19 mouse cellular contexts compared by ENCODE assay signal in the genomic region with DNA sequence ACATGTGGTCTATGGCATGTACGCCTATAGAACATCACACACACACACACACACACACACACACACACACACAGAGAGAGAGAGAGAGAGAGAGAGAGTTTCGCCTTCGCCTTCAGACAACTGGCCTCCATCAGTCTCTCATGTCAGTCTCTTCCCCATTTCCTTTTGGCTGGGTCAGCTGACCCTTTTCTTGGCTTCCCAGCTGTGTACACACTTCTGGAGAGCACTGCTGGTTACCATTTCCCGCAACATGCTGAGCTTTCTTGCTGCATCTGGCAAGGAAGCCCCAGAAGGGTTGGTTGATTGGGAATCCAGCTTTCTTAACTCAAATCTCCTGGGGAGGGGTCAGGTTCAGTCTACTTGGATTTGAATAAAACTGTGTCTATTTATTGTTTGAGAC. TPM values are rescaled to one million over a fixed set of nuclear protein-coding genes. Genes with fewer than 3 reads are reported as not detected.
DNase-seq lines count a peak whose midpoint lies in the region; ATAC-seq and TF ChIP-seq lines count a peak whose summit lies in the region.
"Had no signal": no experiment of that assay in that cellular context is flagged by ENCODE, and none has a peak within 500 bp of the region (broad histone marks: within the 10 kb centered on the region; RNA-seq: fewer than 3 reads in every experiment).

No protein-coding gene starts in this region.

- peak; percentile 20; the same call in 1 of the 2 replicates for ATAC-seq in granulocyte monocyte progenitor cell, adult 5-6 weeks (replicated peaks; ENCODE audit: poor library complexity, severe bottlenecking)
- ATAC-seq: forebrain, embryonic 15.5 days; midbrain, embryonic 13.5 days had no signal

- no peaks in the 10 kb centered on the region for H3K9me3 ChIP-seq in MEL (replicated peaks; ENCODE audit: insufficient read depth, low read length)
- H3K9me3 ChIP-seq: forebrain, embryonic 15.5 days; hindbrain, embryonic 12.5 days; limb, embryonic 10.5 days; liver, embryonic 13.5 days; midbrain, embryonic 13.5 days had no signal

- TF ChIP-seq POLR2A in MEL (IDR thresholded peaks at IDR 0.05; ENCODE audit: control insufficient read depth in 1 of 2, insufficient read depth in 1 of 2, low read depth in 1 of 2, low read length in 2 of 2, poor library complexity in 1 of 2) = no peak
- no peak for TF ChIP-seq POLR2A in cerebellum, adult 2 months (IDR thresholded peaks at IDR 0.05; ENCODE audit: borderline replicate concordance, insufficient read depth, low read length)
- no peak for TF ChIP-seq POLR2A in thymus, adult 2 months (IDR thresholded peaks at IDR 0.05; ENCODE audit: control insufficient read depth, extremely low read depth, insufficient read depth, low read length, poor library complexity)

- no peak overlapping the region for H3K27ac ChIP-seq in MEL (ENCODE audit: control insufficient read depth, low read depth, low read length)
- H3K27ac ChIP-seq in cerebellum, adult 2 months (ENCODE audit: insufficient read depth, low read length) = no peak overlapping the region
- no peak overlapping the region for H3K27ac ChIP-seq in thymus, adult 2 months (ENCODE audit: control insufficient read depth, insufficient read depth, low read length)
- H3K27ac ChIP-seq: forebrain, embryonic 15.5 days; gastrocnemius, adult 2 months; hindbrain, embryonic 12.5 days; left cerebral cortex, adult 2 months; limb, embryonic 10.5 days; liver, embryonic 13.5 days; midbrain, embryonic 13.5 days; stomach, postnatal 0 days had no signal

- H3K36me3 ChIP-seq in MEL (ENCODE audit: control insufficient read depth in 1 of 2, insufficient read depth in 2 of 2, low read length in 2 of 2) = peaks cover 0 to 5% of the 10 kb centered on the region in 2 experiments; a peak in 2 of 4 replicates
- H3K36me3 ChIP-seq in thymus, adult 2 months (ENCODE audit: control insufficient read depth, insufficient read depth, low read length) = no peaks in the 10 kb centered on the region
- H3K36me3 ChIP-seq: forebrain, embryonic 15.5 days; hindbrain, embryonic 12.5 days; limb, embryonic 10.5 days; liver, embryonic 13.5 days; midbrain, embryonic 13.5 days had no signal

- no peaks in the 10 kb centered on the region for H3K79me2 ChIP-seq in MEL (ENCODE audit: control insufficient read depth, insufficient read depth, low read length, poor library complexity)

- H3K4me1 ChIP-seq in MEL (ENCODE audit: control insufficient read depth in 1 of 2, insufficient read depth in 2 of 2, low read length in 2 of 2) = peaks cover 6 to 20% of the 10 kb centered on the region in 2 experiments
- no peaks in the 10 kb centered on the region for H3K4me1 ChIP-seq in cerebellum, adult 2 months (ENCODE audit: control insufficient read depth, insufficient read depth, low read length)
- H3K4me1 ChIP-seq in thymus, adult 2 months (replicated peaks; ENCODE audit: control insufficient read depth, insufficient read depth, low read length) = peaks cover 6% of the 10 kb centered on the region
- H3K4me1 ChIP-seq: forebrain, embryonic 15.5 days; hindbrain, embryonic 12.5 days; midbrain, embryonic 13.5 days had no signal

- DNase-seq in kidney, postnatal 4 days = peak; percentile 33 to 54
- DNase-seq in kidney, adult 18-20 months = no peak
- DNase-seq in A20 (ENCODE audit: low read depth, low spot score) (peak; percentile 90), MEL (ENCODE audit: low read depth, low spot score) (no peak)
- DNase-seq in cerebellum, adult 2 months = no peak
- DNase-seq in thymus, adult 2 months = no peak
- DNase-seq: adrenal gland, postnatal 10 days; cerebellum, adult 9-10 months; gastrocnemius, adult 2 months; liver, embryonic 13.5 days; thymus, postnatal 14 days had no signal

- H3K4me3 ChIP-seq in MEL (ENCODE audit: control insufficient read depth in 1 of 2, insufficient read depth in 1 of 2, low read depth in 2 of 2, low read length in 2 of 2) = no peak overlapping the region
- H3K4me3 ChIP-seq in cerebellum, adult 2 months (replicated peaks; ENCODE audit: insufficient read depth, low read depth, low read length) = no peak overlapping the region
- H3K4me3 ChIP-seq in thymus, adult 2 months (ENCODE audit: control insufficient read depth, insufficient read depth, low read length) = no peak overlapping the region
- H3K4me3 ChIP-seq: forebrain, embryonic 15.5 days; gastrocnemius, adult 2 months; hindbrain, embryonic 12.5 days; left cerebral cortex, adult 2 months; limb, embryonic 10.5 days; liver, embryonic 13.5 days; midbrain, embryonic 13.5 days; myocyte had no signal

- TF ChIP-seq RAD21 in MEL (IDR thresholded peaks at IDR 0.05; ENCODE audit: low read depth, low read length) = no peak

- no peak for TF ChIP-seq EP300 in MEL (IDR thresholded peaks at IDR 0.05; ENCODE audit: low read depth in 1 of 2, low read length in 2 of 2)

- H3K27me3 ChIP-seq in MEL (ENCODE audit: control insufficient read depth in 1 of 2, insufficient read depth in 2 of 2, low read length in 2 of 2) = no peaks in the 10 kb centered on the region
- H3K27me3 ChIP-seq in cerebellum, adult 2 months (ENCODE audit: control insufficient read depth, insufficient read depth, low read length) = no peaks in the 10 kb centered on the region
- H3K27me3 ChIP-seq in thymus, adult 2 months (ENCODE audit: control insufficient read depth, insufficient read depth, low read length) = no peaks in the 10 kb centered on the region
- H3K27me3 ChIP-seq: forebrain, embryonic 15.5 days; hindbrain, embryonic 12.5 days; liver, embryonic 13.5 days; midbrain, embryonic 13.5 days had no signal

- TF ChIP-seq CTCF in MEL (IDR thresholded peaks at IDR 0.05 in 2 of 3, conservative IDR thresholded peaks at IDR 0.05 in 1 of 3; ENCODE audit: control insufficient read depth in 1 of 3, insufficient read depth in 1 of 3, low read depth in 2 of 3, low read length in 3 of 3, poor library complexity in 1 of 3, severe bottlenecking in 1 of 3) = no peak
- TF ChIP-seq CTCF in cerebellum, adult 2 months (IDR thresholded peaks at IDR 0.05; ENCODE audit: borderline replicate concordance, insufficient read depth, low read depth, low read length) = no peak
- no peak for TF ChIP-seq CTCF in thymus, adult 2 months (IDR thresholded peaks at IDR 0.05; ENCODE audit: borderline replicate concordance, control insufficient read depth, extremely low read depth, insufficient read depth, low read length, poor library complexity)

- 89% methylated on average over 4 of the region's 4 CpGs for WGBS in cerebellum, adult 2 months
- WGBS in thymus, adult 2 months = 68% methylated on average over 3 of the region's 4 CpGs

- no peak overlapping the region for H3K9ac ChIP-seq in MEL (ENCODE audit: control insufficient read depth, low read depth, low read length, poor library complexity, severe bottlenecking)
- H3K9ac ChIP-seq: forebrain, embryonic 15.5 days; hindbrain, embryonic 12.5 days; liver, embryonic 13.5 days; midbrain, embryonic 13.5 days had no signal

TF ChIP-seq in MEL, 35 proteins besides CTCF, POLR2A, EP300 and RAD21:
- TF ChIP-seq MAFK (IDR thresholded peaks at IDR 0.05; ENCODE audit: borderline replicate concordance, low read depth, low read length) = no peak
- TF ChIP-seq TAL1 (IDR thresholded peaks at IDR 0.05; ENCODE audit: low read length) = no peak
- no peak for TF ChIP-seq USF2 (IDR thresholded peaks at IDR 0.05; ENCODE audit: borderline replicate concordance in 1 of 2, insufficient read depth in 1 of 2, low read depth in 1 of 2, low read length in 2 of 2)
- TF ChIP-seq GATA1 (IDR thresholded peaks at IDR 0.05; ENCODE audit: low read depth, low read length) = no peak
- TF ChIP-seq ETS1 (IDR thresholded peaks at IDR 0.05; ENCODE audit: low read depth, low read length) = 0 out of 2 replicates have a peak, but pooled peaks have one; percentile 12
- no peak for TF ChIP-seq RCOR1 (IDR thresholded peaks at IDR 0.05; ENCODE audit: low read depth, low read length)
- no peak for TF ChIP-seq NELFE (IDR thresholded peaks at IDR 0.05; ENCODE audit: low read depth, low read length)
- TF ChIP-seq USF1 (IDR thresholded peaks at IDR 0.05; ENCODE audit: low read depth, low read length) = peak; percentile 75
- no peak for TF ChIP-seq BHLHE40 (IDR thresholded peaks at IDR 0.05; ENCODE audit: borderline replicate concordance, low read depth, low read length)

RNA-seq across cellular contexts. Expression of gene Slc25a19, which starts 6.0 kb away (rescaled TPM):
- total RNA-seq in MEL (2012; rRNA removed) = 30.0 and 35.3 TPM in 2 replicates
- polyA plus RNA-seq in MEL (2012; ENCODE audit: insufficient read depth in 1 of 2, insufficient read length in 2 of 2, low read depth in 1 of 2, low replicate concordance in 2 of 2, missing spikeins in 1 of 2) = 10 to 100 TPM in 1 of 2 experiments, not detected in 1; 43.1 TPM
- total RNA-seq in granulocyte monocyte progenitor cell, adult 5-6 weeks (2014; fragmentation: Nextera tagmentation) = 21.9 and 26.1 TPM in 2 replicates
- total RNA-seq in granulocyte monocyte progenitor cell, adult 5-6 weeks (2017) = 12.8 and 21.6 TPM in 2 replicates
- 115 and 123 TPM in 2 replicates for polyA plus RNA-seq in cerebellum, adult 2 months (2012; rRNA removed)
- 98.5 and 98.6 TPM in 2 replicates for polyA plus RNA-seq in thymus, adult 2 months (2012; rRNA removed)

RNA-seq across cellular contexts. Expression of gene Mif4gd, which starts 21.3 kb away (rescaled TPM):
- 42.0 and 52.0 TPM in 2 replicates for total RNA-seq in MEL (2012; rRNA removed)
- polyA plus RNA-seq in MEL (2012; ENCODE audit: insufficient read depth in 1 of 2, insufficient read length in 2 of 2, low read depth in 1 of 2, low replicate concordance in 2 of 2, missing spikeins in 1 of 2) = 10 to 100 TPM in 1 of 2 experiments, not detected in 1; 62.9 TPM
- total RNA-seq in granulocyte monocyte progenitor cell, adult 5-6 weeks (2014; fragmentation: Nextera tagmentation) = 18.9 and 32.1 TPM in 2 replicates
- 17.5 and 29.5 TPM in 2 replicates for total RNA-seq in granulocyte monocyte progenitor cell, adult 5-6 weeks (2017)
- 86.9 and 97.3 TPM in 2 replicates for polyA plus RNA-seq in cerebellum, adult 2 months (2012; rRNA removed)
- 188 and 215 TPM in 2 replicates for polyA plus RNA-seq in thymus, adult 2 months (2012; rRNA removed)

RNA-seq across cellular contexts. Expression of gene Gga3, which starts 30.3 kb away (rescaled TPM):
- 24.0 and 28.6 TPM in 2 replicates for total RNA-seq in MEL (2012; rRNA removed)
- 10 to 100 TPM in 1 of 2 experiments, not detected in 1; 59.9 TPM for polyA plus RNA-seq in MEL (2012; ENCODE audit: insufficient read depth in 1 of 2, insufficient read length in 2 of 2, low read depth in 1 of 2, low replicate concordance in 2 of 2, missing spikeins in 1 of 2)
- total RNA-seq in granulocyte monocyte progenitor cell, adult 5-6 weeks (2014; fragmentation: Nextera tagmentation) = 34.1 and 43.3 TPM in 2 replicates
- total RNA-seq in granulocyte monocyte progenitor cell, adult 5-6 weeks (2017) = 28.2 and 31.8 TPM in 2 replicates
- polyA plus RNA-seq in cerebellum, adult 2 months (2012; rRNA removed) = 64.2 and 68.0 TPM in 2 replicates
- 102 and 106 TPM in 2 replicates for polyA plus RNA-seq in thymus, adult 2 months (2012; rRNA removed)

RNA-seq across cellular contexts. Expression of gene Mrps7, which starts 30.4 kb away (rescaled TPM):
- total RNA-seq in MEL (2012; rRNA removed) = 138 and 157 TPM in 2 replicates
- polyA plus RNA-seq in MEL (2012; ENCODE audit: insufficient read depth in 1 of 2, insufficient read length in 2 of 2, low read depth in 1 of 2, low replicate concordance in 2 of 2, missing spikeins in 1 of 2) = 100 to 1,000 TPM; 106 to 199 TPM
- 49.9 and 57.2 TPM in 2 replicates for total RNA-seq in granulocyte monocyte progenitor cell, adult 5-6 weeks (2014; fragmentation: Nextera tagmentation)
- 46.9 and 63.8 TPM in 2 replicates for total RNA-seq in granulocyte monocyte progenitor cell, adult 5-6 weeks (2017)
- polyA plus RNA-seq in cerebellum, adult 2 months (2012; rRNA removed) = 55.9 and 57.5 TPM in 2 replicates
- polyA plus RNA-seq in thymus, adult 2 months (2012; rRNA removed) = 24.5 and 25.0 TPM in 2 replicates

Comparison
In these comparisons a context has a peak if more than half of its experiments do, and no peak if none do; other contexts are left out.
1. DNase-seq: peak in kidney, postnatal 4 days (2 of 2) and A20 (single experiment); none in kidney, adult 18-20 months (single experiment), MEL (single experiment), cerebellum, adult 2 months (0 of 2) and thymus, adult 2 months (single experiment).